Mouse (Mus musculus) left cerebral cortex, postnatal 36 days (tissue): ENCODE data around the gene Vmn1r3. TPM values are rescaled to one million over a fixed set of nuclear protein-coding genes. Genes with fewer than 3 reads are reported as not detected.
"Not testable (repeated sequence)": the region's sequence is repeated elsewhere in the genome, so short reads cannot be mapped to it uniquely, and the experiment has no call there.

Experiments used
- DNase-seq, 2 experiments: peaks; one replicate each; pipeline ENCODE4 v3.0.0; 2021 to 2022; ENCODE audit warnings: low spot score in 2 of 2, mixed read lengths in 1 of 2
- intact Hi-C: fragments of 180-260 bp; cut with DNase I; formaldehyde crosslinking; loops from one replicate; pipeline ENCODE4 v1.15.1; 2025
- total RNA-seq, 2 experiments: library from RNA; stranded (reverse); gene quantifications; 2 replicates each; pipeline ENCODE4 v1.2.3; 2021

Gene Vmn1r3
- not detected for total RNA-seq

- DNase-seq, intact Hi-C loops: not testable (repeated sequence)
Measured at GRCm38 (mm10) chr4:3185258-3185657, at the start of gene Vmn1r3. TSS of gene Vmn1r3 (minus strand) at chr4:3185358.

GRCm38 (mm10) chr4:3232053-3232452 is 46.9 kb upstream of the Vmn1r3 start:
- no peak for DNase-seq
- intact Hi-C loops, result loop anchor here (5.0 kb wide), 1 partner anchor 125 kb away; no protein-coding TSS in a partner anchor

GRCm38 (mm10) chr4:3230908-3231684 is 45.9 kb upstream of the Vmn1r3 start:
- DNase-seq, result no peak
- intact Hi-C loops, result loop anchor here (5.0 kb wide), 1 partner anchor 126 kb away; no protein-coding TSS in a partner anchor

- DNase-seq, result no peak
- intact Hi-C loops, result no loop called here
Measured at GRCm38 (mm10) chr4:3229532-3229931, 44.4 kb upstream of the Vmn1r3 start.

GRCm38 (mm10) chr4:3228476-3228875 is 43.3 kb upstream of the Vmn1r3 start:
- intact Hi-C loops, result no loop called here
- no peak for DNase-seq

DNA sequence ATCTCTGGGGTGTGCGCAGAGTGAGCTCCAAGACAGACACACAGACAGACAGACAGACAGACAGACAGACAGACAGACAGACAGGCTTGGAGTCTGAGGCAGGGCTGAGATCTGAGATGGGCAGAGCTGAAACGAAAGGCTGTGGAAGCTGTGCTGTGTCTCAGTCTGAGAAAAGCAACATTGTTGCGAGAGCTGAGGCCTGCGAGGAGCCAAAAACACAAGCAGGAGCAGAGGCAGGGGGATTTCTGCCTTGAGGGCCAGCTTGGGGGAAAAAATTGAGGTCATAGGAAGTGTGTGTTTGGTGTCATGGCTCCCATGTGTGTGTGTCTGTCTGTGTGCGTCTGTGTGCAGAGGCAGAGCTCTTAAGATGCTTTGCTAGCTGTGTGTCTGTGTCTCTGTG is 42.6 kb upstream of the Vmn1r3 start:
- DNase-seq, result no peak
- intact Hi-C loops, result no loop called here

DNA sequence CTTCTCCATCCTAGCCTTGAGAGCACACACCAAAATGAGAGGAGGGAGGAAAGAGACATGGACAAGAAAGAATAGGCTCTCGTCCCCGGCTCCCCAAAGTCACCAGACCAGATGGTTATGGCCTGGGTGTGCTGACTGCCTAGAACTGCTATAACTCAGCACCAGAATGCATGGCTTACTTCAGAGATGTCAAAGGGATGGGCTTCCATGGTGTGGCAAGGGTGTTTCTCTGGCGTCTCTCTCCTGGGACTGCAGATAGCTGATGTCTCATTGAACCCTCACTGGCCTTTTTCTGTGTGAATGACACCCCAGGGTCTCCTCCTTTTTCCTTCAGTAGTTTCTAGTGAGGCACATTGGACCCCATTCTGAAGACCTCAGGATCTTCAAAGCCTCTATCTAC is 41.3 kb upstream of the Vmn1r3 start:
- DNase-seq, result no peak
- intact Hi-C loops, result no loop called here

GRCm38 (mm10) chr4:3225416-3225815 is 40.3 kb upstream of the Vmn1r3 start:
- intact Hi-C loops, DNase-seq: not testable (repeated sequence)

GRCm38 (mm10) chr4:3224848-3225247 is 39.7 kb upstream of the Vmn1r3 start:
- intact Hi-C loops, DNase-seq: not testable (repeated sequence)

DNA sequence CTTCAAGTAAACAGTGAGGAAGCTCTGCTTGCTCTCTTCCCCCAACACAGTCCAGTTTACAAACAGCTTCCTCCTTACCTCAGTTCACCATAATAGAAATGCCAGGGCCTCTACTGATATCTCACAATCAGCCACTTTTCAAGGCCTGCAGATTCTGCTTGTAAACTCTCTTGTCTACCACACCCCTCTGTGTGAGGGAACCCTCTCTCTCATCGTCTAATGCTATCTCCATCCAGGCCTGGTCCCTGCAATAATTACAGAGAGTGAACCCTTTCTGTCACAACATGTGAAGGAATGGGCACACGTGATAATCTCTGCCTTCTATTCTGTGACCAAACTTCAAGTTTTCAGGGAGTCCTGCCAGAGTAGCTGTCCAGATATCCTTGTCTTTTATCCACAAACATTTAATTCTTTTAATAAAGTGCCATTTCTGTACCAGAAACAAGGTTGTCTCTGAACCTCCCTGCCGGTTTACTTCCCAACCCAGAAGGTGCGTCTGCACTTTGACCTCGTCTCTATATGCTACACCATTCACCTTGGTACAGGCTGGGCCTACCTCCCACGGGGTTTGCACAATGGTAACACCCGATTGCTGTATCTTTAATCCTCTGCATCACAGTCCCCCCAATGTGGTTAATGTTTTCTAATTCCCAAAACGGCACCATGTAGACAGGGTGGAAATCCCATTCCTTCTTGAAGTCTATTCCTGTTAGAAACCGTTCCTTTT is 38.5 kb upstream of the Vmn1r3 start:
- intact Hi-C loops, DNase-seq: not testable (repeated sequence)

GRCm38 (mm10) chr4:3216382-3216781 is 31.2 kb upstream of the Vmn1r3 start:
- intact Hi-C loops, DNase-seq: not testable (repeated sequence)

DNA sequence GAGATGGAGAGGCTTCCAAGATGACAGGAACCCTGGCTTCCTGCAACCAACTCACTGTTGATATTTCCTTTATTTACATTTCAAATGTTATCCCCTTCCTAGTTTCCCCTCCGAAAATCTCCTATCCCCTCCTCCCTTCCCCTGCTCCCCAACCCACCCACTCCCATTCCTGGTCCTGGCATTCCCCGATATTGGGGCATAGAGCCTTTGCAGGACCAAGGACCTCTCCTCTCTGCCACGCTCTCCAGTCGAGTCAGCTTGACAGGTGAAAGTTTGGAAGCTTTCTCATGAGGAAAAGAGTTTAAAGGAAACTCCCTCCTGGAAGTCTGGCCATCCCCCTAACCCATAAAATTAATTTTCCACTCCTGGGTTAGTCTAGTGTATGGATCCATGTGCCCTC is 28.2 kb upstream of the Vmn1r3 start:
- intact Hi-C loops, DNase-seq: not testable (repeated sequence)

- DNase-seq, intact Hi-C loops: not testable (repeated sequence)
Measured at GRCm38 (mm10) chr4:3209643-3210217, 24.6 kb upstream of the Vmn1r3 start.

GRCm38 (mm10) chr4:3176746-3177490 is 8.2 kb downstream of the Vmn1r3 start:
- intact Hi-C loops, DNase-seq: not testable (repeated sequence)

DNA sequence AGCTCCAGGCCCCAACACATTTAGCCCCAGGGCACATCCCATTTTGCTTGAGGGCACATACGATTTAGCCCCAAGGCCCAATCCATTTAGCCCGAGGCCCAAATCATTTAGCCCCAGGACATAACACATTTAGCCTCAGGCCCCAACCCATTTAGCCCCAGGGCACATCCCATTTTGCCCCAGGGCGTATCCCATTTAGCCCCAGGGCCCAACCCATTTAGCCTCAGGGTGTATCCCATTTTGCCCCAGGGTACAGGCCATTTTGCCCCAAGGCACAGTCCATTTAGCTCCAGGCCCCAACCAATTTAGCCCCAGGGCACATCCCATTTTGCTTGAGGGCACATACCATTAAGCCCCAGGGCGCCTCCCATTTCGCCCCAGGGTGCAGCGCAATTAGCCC is 9.0 kb downstream of the Vmn1r3 start:
- DNase-seq, result not testable (repeated sequence)

GRCm38 (mm10) chr4:3175756-3176155 is 9.4 kb downstream of the Vmn1r3 start:
- intact Hi-C loops, DNase-seq: not testable (repeated sequence)

More for the DNA sequence above, 9.0 kb downstream of the Vmn1r3 start:
- intact Hi-C loops, result not testable (repeated sequence)

- DNase-seq, intact Hi-C loops: not testable (repeated sequence)
Measured at GRCm38 (mm10) chr4:3174586-3174985, 10.6 kb downstream of the Vmn1r3 start.

GRCm38 (mm10) chr4:3167020-3167419 is 18.1 kb downstream of the Vmn1r3 start, which contains the start of gene Vmn1r2:
TSS of gene Vmn1r2 (plus strand) at chr4:3167320.
- DNase-seq, intact Hi-C loops: not testable (repeated sequence)

DNA sequence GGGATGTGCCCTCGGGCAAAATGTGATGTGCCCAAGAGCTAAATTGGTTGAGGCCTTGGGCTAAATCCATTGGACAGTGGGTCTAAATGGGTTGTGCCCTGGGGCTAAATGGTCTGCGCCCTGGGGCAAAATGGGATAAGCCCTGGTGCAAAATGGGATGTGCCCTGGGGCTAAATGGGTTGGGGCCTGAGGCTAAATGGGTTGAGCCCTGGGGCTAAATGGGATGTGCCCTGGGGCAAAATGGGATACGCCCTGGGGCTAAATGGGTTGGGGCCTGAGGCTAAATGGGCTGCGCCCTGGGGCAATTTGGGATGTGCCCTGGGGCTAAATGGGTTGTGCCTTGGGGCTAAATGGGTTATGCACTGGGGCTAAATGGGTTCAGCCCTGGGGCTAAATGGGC is 20.1 kb downstream of the Vmn1r3 start:
- DNase-seq, result no peak
- intact Hi-C loops, result no loop called here
